Comparison of ENCODE assay signal across 9 mouse cellular contexts in genomic region chr3:57136847-57137246, GRCm38 (mm10).
DNase-seq lines count a peak whose midpoint lies in the region; TF ChIP-seq lines count a peak whose summit lies in the region.
"Had no signal": no experiment of that assay in that cellular context is flagged by ENCODE, and none has a peak within 500 bp of the region (broad histone marks: within the 10 kb centered on the region; RNA-seq: fewer than 3 reads in every experiment).

No protein-coding gene starts in this region.

- no peaks in the 10 kb centered on the region for H3K4me1 ChIP-seq in cortical plate, adult 2 months (ENCODE audit: control insufficient read depth, insufficient read depth, low read length)
- H3K4me1 ChIP-seq: megakaryocyte, embryonic 14.5 days had no signal

- peak; percentile 21 for DNase-seq in left cerebral cortex, postnatal 4 days
- DNase-seq in left cerebral cortex, adult 8-10 months (ENCODE audit: low spot score in 2 of 2): no peak
- peak; percentile 4 to 23 for DNase-seq in heart, postnatal 10 days
- peak; percentile 36 for DNase-seq in liver
- DNase-seq in neural tube, embryonic 10.5 days (ENCODE audit: extremely low spot score, low spot score): peak; percentile 56
- DNase-seq in left cerebral cortex, adult 18-20 months (ENCODE audit: low spot score in 2 of 2): no peak
- DNase-seq in thymus, postnatal 10 days (ENCODE audit: low spot score in 2 of 2): no peak

- peak overlapping the region; percentile 37 for H3K4me3 ChIP-seq in cortical plate, adult 2 months (ENCODE audit: insufficient read depth, low read length)
- H3K4me3 ChIP-seq: megakaryocyte, embryonic 14.5 days had no signal

- H3K27ac ChIP-seq in cortical plate, adult 2 months (ENCODE audit: insufficient read depth, low read length): no peak overlapping the region

- intact Hi-C loops in left cerebral cortex, postnatal 4 days (cut with DNase I): no loop called here
- intact Hi-C loops in heart, postnatal 10 days (cut with DNase I): no loop called here

- TF ChIP-seq CTCF in cortical plate, adult 2 months (IDR thresholded peaks at IDR 0.05; ENCODE audit: extremely low read depth, insufficient read depth, low read length): no peak

- TF ChIP-seq POLR2A in cortical plate, adult 2 months (IDR thresholded peaks at IDR 0.05; ENCODE audit: extremely low read depth, insufficient read depth, low read length): no peak

Comparison
In these comparisons a context has a peak if more than half of its experiments do, and no peak if none do; other contexts are left out.
1. DNase-seq: peak in left cerebral cortex, postnatal 4 days (single experiment), heart, postnatal 10 days (2 of 2), liver (single experiment) and neural tube, embryonic 10.5 days (single experiment); none in left cerebral cortex, adult 8-10 months (0 of 2), left cerebral cortex, adult 18-20 months (0 of 2) and thymus, postnatal 10 days (0 of 2).